Mouse (Mus musculus) adrenal gland (tissue): ENCODE measurements at regions not wholly inside any gene's neighbourhood (a gene's known extent, or its start where the extent isn't known, plus 50 kb on each side); places are given as distances from the start of the nearest gene placed in this dataset.
"Not testable (repeated sequence)": the region's sequence is repeated elsewhere in the genome, so short reads cannot be mapped to it uniquely, and the experiment has no call there.

Experiments used
- intact Hi-C: fragments of 180-260 bp; cut with DNase I; formaldehyde crosslinking; loops from one replicate; pipeline ENCODE4 v1.15.1; 2025
- microRNA-seq, 2 experiments: library from miRNA; unstranded; fragments of <30 nt; microRNA quantifications; one replicate each; pipeline ENCODE4; 2019

- intact Hi-C loops: loop anchor here (1.0 kb wide), 1 partner anchor 13 kb away; no protein-coding TSS in a partner anchor
Observed at GRCm38 (mm10) chr4:3080385-3081125, 86.6 kb upstream of the Vmn1r2 start.

- intact Hi-C loops: no loop called here
Observed at GRCm38 (mm10) chr4:3081148-3081952, 85.8 kb upstream of the Vmn1r2 start.

- intact Hi-C loops: no loop called here
Observed at GRCm38 (mm10) chr4:3081953-3082950, 84.9 kb upstream of the Vmn1r2 start.

- intact Hi-C loops: no loop called here
Observed at GRCm38 (mm10) chr4:3083161-3084020, 83.7 kb upstream of the Vmn1r2 start.

- intact Hi-C loops: no loop called here
Observed at GRCm38 (mm10) chr4:3084021-3084545, 83.0 kb upstream of the Vmn1r2 start.

GRCm38 (mm10) chr4:3085456-3086448 lies 81.4 kb upstream of the Vmn1r2 start:
- intact Hi-C loops: no loop called here

- intact Hi-C loops: not testable (repeated sequence)
Observed at GRCm38 (mm10) chr4:3087616-3088015, 79.5 kb upstream of the Vmn1r2 start.

GRCm38 (mm10) chr4:3089567-3090377 lies 77.3 kb upstream of the Vmn1r2 start:
- intact Hi-C loops: no loop called here

- intact Hi-C loops: no loop called here
Observed at GRCm38 (mm10) chr4:3090378-3090735, 76.8 kb upstream of the Vmn1r2 start.

- intact Hi-C loops: no loop called here
Observed at GRCm38 (mm10) chr4:3090742-3091141, 76.4 kb upstream of the Vmn1r2 start.

Small RNAs in the stretch of these regions (microRNA-seq; reads per million reads assigned to microRNA genes)
- gene Gm27878: 0 reads per million in 2 experiments
